Mouse (Mus musculus) embryonic facial prominence, embryonic 13.5 days (tissue): ENCODE results near the gene Lss. TPM values are rescaled to one million over a fixed set of nuclear protein-coding genes. Genes with fewer than 3 reads are reported as not detected.

Experiments used
- ATAC-seq: fragments of 200-750 bp; cut with Nextera tagmentation; 2 replicates; pipeline ENCODE4 v1.8.0; 2017; ENCODE audit warnings: low read depth; ENCODE audit not compliant: insufficient number of reproducible peaks, insufficient read depth, low FRiP score, low TSS enrichment
- H3K27ac ChIP-seq: fragments of 300-500 bp; sonication (generic); 2 replicates; pipeline ENCODE4 v1.5.1; 2015; ENCODE audit warnings: moderate library complexity, mild to moderate bottlenecking, inconsistent platforms
- H3K27me3 ChIP-seq: fragments of 300-500 bp; sonication (generic); 2 replicates; pipeline ENCODE4 v1.6.1; 2015; ENCODE audit warnings: mild to moderate bottlenecking, inconsistent platforms
- H3K36me3 ChIP-seq: fragments of 300-500 bp; sonication (generic); 2 replicates; pipeline ENCODE4 v1.6.1; 2015; ENCODE audit warnings: mild to moderate bottlenecking, inconsistent platforms
- H3K4me1 ChIP-seq: fragments of 300-500 bp; sonication (generic); 2 replicates; pipeline ENCODE4 v1.6.1; 2015; ENCODE audit warnings: inconsistent platforms
- H3K4me2 ChIP-seq: fragments of 300-500 bp; sonication (generic); 2 replicates; pipeline ENCODE4 v1.6.1; 2015; ENCODE audit warnings: moderate library complexity, mild to moderate bottlenecking, inconsistent platforms
- H3K4me3 ChIP-seq: fragments of 300-500 bp; sonication (generic); 2 replicates; pipeline ENCODE4 v1.5.1; 2015; ENCODE audit warnings: mild to moderate bottlenecking, inconsistent platforms
- H3K9ac ChIP-seq: fragments of 300-500 bp; sonication (generic); 2 replicates; pipeline ENCODE4 v1.6.1; 2015; ENCODE audit warnings: mild to moderate bottlenecking, inconsistent platforms
- H3K9me3 ChIP-seq: fragments of 300-500 bp; sonication (generic); 2 replicates; pipeline ENCODE4 v1.6.1; 2016; ENCODE audit warnings: inconsistent platforms
- WGBS: fragments of 180-500 bp; shearing (Covaris S2); methylation state at CpG from one replicate; pipeline ENCODE4 v1.1.7; 2015; ENCODE audit warnings: mixed read lengths; 5-methylcytosine and 5-hydroxymethylcytosine counted together
- polyA plus RNA-seq: library from polyadenylated mRNA; unstranded; fragments of >200 nt; fragmentation: Nextera tagmentation; extraction: Ambion mirVana; gene quantifications from 2 replicates; pipeline ENCODE4 v1.2.1, GENCODE M21; 2015

The Lss gene
- polyA plus RNA-seq, 1 experiment from 2014 or later: 37.3 TPM

- no peak for ATAC-seq
- Histone ChIP-seq H3K27ac (peak overlapping the region; percentile 80), H3K36me3 (peaks cover 33% of the 10 kb centered on the region), H3K4me1 (peaks cover 20% of the 10 kb centered on the region; the same call in 1 of the 2 replicates), H3K9me3 (no peaks in the 10 kb centered on the region), H3K27me3 (no peaks in the 10 kb centered on the region), H3K9ac (peak overlapping the region; percentile 81), H3K4me3 (peak overlapping the region; percentile 71), H3K4me2 (peak overlapping the region; percentile 90)
- 2% methylated on average over 14 of the region's 14 CpGs for WGBS
Observed at GRCm38 (mm10) chr10:76531828-76532227, 440 bp downstream of the Lss start.

- Histone ChIP-seq H3K9ac (no peak overlapping the region), H3K36me3 (peaks cover 68% of the 10 kb centered on the region), H3K27ac (no peak overlapping the region), H3K4me3 (no peak overlapping the region), H3K4me2 (no peak overlapping the region), H3K4me1 (peaks cover 18% of the 10 kb centered on the region; the same call in 1 of the 2 replicates), H3K9me3 (no peaks in the 10 kb centered on the region), H3K27me3 (no peaks in the 10 kb centered on the region)
- WGBS: 95% methylated on average over 7 of the region's 7 CpGs
- no peak for ATAC-seq
Observed at GRCm38 (mm10) chr10:76535526-76535925, 4.1 kb downstream of the Lss start.

- no peak for ATAC-seq
- H3K27ac ChIP-seq: no peak overlapping the region
- WGBS: 79% methylated on average over 9 of the region's 9 CpGs
Observed at GRCm38 (mm10) chr10:76537619-76538018, 6.2 kb downstream of the Lss start.

DNA sequence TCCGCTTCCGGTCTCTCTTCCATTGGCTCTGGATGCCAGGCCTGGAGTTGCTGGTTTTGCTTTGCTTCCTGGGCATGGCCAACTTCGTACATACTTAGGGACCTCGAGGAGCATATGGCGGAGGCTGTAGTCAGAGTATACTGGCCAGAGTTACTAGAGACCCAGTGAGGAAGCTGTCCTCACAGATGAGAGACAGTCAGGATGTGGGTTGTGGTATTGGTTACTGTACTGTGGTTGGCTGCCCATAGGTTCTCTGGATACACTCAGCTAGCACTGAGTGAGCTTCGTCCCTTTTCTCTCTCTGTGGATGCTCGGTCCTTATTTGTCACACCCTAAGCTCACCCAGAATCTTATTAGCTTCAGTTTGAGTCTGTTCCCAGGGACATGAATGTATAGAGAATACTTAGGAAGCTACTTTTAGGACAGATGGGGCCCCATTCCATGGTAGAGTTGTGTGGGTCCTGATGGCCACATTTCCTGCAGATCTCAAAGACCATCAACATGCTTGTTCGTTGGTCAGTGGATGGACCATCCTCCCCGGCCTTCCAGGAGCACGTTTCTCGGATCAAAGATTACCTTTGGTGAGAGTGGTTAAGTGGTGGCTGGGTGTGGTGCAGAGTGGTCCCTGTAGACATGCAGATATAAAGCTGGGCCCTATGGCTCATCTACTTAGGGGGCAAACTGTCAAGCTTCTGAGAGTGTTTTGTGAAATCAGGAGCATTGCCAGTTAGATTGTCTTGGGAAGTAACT, 10.1 kb downstream of the Lss start:
- 93% methylated on average over 11 of the region's 11 CpGs for WGBS

More at GRCm38 (mm10) chr10:76537619-76538018, 6.2 kb downstream of the Lss start:
- H3K9ac ChIP-seq: no peak overlapping the region
- no peaks in the 10 kb centered on the region for H3K9me3 ChIP-seq
- peaks cover 89% of the 10 kb centered on the region for H3K36me3 ChIP-seq
- H3K27me3 ChIP-seq: no peaks in the 10 kb centered on the region
- no peak overlapping the region for H3K4me2 ChIP-seq
- H3K4me3 ChIP-seq: no peak overlapping the region
- H3K4me1 ChIP-seq: 0 out of 2 replicates have a peak, but pooled peaks cover 6% of the 10 kb centered on the region

GRCm38 (mm10) chr10:76542636-76543375, 11.4 kb downstream of the Lss start:
- peaks cover 98% of the 10 kb centered on the region for H3K36me3 ChIP-seq
- no peaks in the 10 kb centered on the region for H3K4me1 ChIP-seq
- no peaks in the 10 kb centered on the region for H3K27me3 ChIP-seq
- 84% methylated on average over 10 of the region's 10 CpGs for WGBS
- H3K9me3 ChIP-seq: no peaks in the 10 kb centered on the region
- no peak for ATAC-seq
- H3K4me3 ChIP-seq: no peak overlapping the region
- H3K4me2 ChIP-seq: no peak overlapping the region
- H3K9ac ChIP-seq: no peak overlapping the region
- H3K27ac ChIP-seq: no peak overlapping the region

More for the DNA sequence above, 10.1 kb downstream of the Lss start:
- H3K27ac ChIP-seq: no peak overlapping the region
- H3K9me3 ChIP-seq: no peaks in the 10 kb centered on the region
- H3K9ac ChIP-seq: no peak overlapping the region
- H3K27me3 ChIP-seq: no peaks in the 10 kb centered on the region
- H3K36me3 ChIP-seq: peaks cover 98% of the 10 kb centered on the region
- no peaks in the 10 kb centered on the region for H3K4me1 ChIP-seq
- ATAC-seq: no peak
- no peak overlapping the region for H3K4me2 ChIP-seq
- H3K4me3 ChIP-seq: no peak overlapping the region

DNA sequence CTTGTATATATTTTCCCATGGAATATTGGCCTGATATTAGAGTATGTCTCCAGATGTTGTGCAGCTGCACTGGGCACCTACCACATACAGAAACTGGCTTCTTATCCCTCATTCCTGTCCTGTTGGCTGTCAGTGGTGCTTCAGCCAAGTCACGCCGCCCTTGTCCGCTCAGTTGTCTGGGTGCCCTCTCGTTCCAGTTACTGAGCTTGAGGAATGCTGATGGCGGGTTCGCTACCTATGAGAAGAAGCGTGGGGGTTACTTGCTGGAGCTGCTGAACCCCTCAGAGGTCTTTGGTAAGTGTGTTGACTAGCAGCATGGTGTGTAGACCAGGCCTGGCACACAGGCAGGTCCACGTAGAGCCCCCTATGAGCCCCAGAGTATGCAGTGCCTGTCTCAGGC, 15.2 kb downstream of the Lss start:
- Histone ChIP-seq H3K4me1 (no peaks in the 10 kb centered on the region), H3K27me3 (no peaks in the 10 kb centered on the region), H3K4me2 (no peak overlapping the region), H3K9me3 (no peaks in the 10 kb centered on the region), H3K4me3 (no peak overlapping the region), H3K36me3 (peaks cover 100% of the 10 kb centered on the region), H3K9ac (no peak overlapping the region), H3K27ac (no peak overlapping the region)
- no peak for ATAC-seq
- WGBS: 91% methylated on average over 8 of the region's 8 CpGs

GRCm38 (mm10) chr10:76548218-76548617, 16.8 kb downstream of the Lss start:
- Histone ChIP-seq H3K36me3 (peaks cover 100% of the 10 kb centered on the region), H3K27me3 (no peaks in the 10 kb centered on the region), H3K4me3 (no peak overlapping the region), H3K9ac (no peak overlapping the region), H3K9me3 (no peaks in the 10 kb centered on the region), H3K4me1 (no peaks in the 10 kb centered on the region), H3K27ac (no peak overlapping the region), H3K4me2 (no peak overlapping the region)
- no peak for ATAC-seq
- WGBS: 94% methylated on average over 8 of the region's 8 CpGs

DNA sequence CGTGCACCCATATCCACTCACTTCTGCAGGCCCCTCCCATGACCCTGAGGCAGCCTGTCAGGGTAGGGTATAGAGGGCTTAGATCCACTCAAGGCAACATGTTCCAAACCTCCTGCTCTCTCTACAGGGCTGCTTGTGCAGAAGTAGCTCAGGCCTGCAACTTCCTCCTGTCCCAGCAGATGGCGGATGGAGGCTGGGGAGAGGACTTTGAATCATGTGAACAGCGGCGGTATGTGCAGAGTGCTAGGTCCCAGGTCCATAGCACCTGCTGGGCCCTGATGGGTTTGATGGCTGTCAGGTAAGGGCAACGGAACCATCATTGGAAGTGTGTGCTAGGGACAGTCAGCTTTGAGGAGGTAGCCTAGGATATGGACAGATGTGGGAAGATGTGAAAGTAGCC, 19.1 kb downstream of the Lss start:
- Histone ChIP-seq H3K27me3 (no peaks in the 10 kb centered on the region), H3K4me3 (no peak overlapping the region), H3K9me3 (no peaks in the 10 kb centered on the region), H3K4me2 (no peak overlapping the region), H3K36me3 (peaks cover 94% of the 10 kb centered on the region), H3K9ac (no peak overlapping the region), H3K27ac (no peak overlapping the region), H3K4me1 (no peaks in the 10 kb centered on the region)
- WGBS: 86% methylated on average over 5 of the region's 5 CpGs
- no peak for ATAC-seq

- H3K4me2 ChIP-seq: no peak overlapping the region
- ATAC-seq: no peak
- H3K9ac ChIP-seq: no peak overlapping the region
- H3K4me3 ChIP-seq: no peak overlapping the region
- H3K9me3 ChIP-seq: no peaks in the 10 kb centered on the region
- WGBS: 76% methylated on average over 3 of the region's 3 CpGs
- peaks cover 83% of the 10 kb centered on the region for H3K36me3 ChIP-seq
- H3K27ac ChIP-seq: no peak overlapping the region
- no peaks in the 10 kb centered on the region for H3K4me1 ChIP-seq
- no peaks in the 10 kb centered on the region for H3K27me3 ChIP-seq
Observed at GRCm38 (mm10) chr10:76551556-76551955, 20.2 kb downstream of the Lss start.

DNA sequence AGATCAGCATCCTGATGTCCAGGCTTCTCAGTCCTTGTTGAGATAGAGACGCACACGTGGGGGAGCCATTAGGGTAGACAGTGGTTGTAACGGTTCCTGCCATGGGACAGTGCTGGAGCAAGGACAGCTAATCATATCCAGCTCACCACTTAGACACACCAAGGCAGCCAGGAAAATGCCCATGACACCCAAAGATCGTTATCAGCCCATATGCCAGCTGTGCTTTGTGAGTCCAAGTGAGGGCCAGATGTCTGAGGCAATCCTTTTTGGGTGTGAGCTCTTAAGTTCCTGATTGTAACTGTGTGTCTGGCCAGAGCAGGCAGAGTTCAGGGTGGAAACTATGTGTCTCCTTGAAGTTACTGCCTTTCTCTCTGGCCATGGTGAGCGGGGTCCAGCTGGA, 22.7 kb downstream of the Lss start:
- ATAC-seq: no peak
- no peak overlapping the region for H3K9ac ChIP-seq
- no peak overlapping the region for H3K4me3 ChIP-seq
- H3K36me3 ChIP-seq: peaks cover 58% of the 10 kb centered on the region
- H3K4me1 ChIP-seq: no peaks in the 10 kb centered on the region
- no peaks in the 10 kb centered on the region for H3K9me3 ChIP-seq
- H3K4me2 ChIP-seq: no peak overlapping the region
- H3K27me3 ChIP-seq: no peaks in the 10 kb centered on the region
- H3K27ac ChIP-seq: no peak overlapping the region
- WGBS: 78% methylated on average over 5 of the region's 5 CpGs

DNA sequence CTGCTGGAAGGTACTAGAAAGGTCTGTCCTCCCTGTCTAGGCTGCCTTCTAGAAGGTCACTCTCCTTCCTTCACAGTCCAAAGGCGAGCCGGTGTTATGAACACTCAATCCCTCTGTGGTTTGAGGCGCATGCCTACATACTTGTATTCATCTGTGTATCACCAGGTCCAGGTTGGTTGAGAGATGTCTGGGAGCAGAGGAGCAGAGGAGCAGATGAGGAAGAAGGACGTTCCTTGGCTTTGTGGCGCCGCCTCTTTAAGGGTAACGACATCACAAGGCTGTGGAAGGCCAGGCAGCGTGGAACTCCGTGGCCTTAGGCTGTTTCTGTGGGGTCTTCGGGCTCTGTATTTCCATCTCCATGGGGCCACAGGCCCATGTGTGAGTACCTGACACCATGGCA, 30.6 kb downstream of the Lss start, which contains the start of gene Spatc1l:
TSS of gene Spatc1l (plus strand) at position 301 of the 400 bp plus-strand sequence.
- no peak for ATAC-seq
- no peaks in the 10 kb centered on the region for H3K27me3 ChIP-seq
- no peaks in the 10 kb centered on the region for H3K36me3 ChIP-seq
- no peak within 1 kb of the TSS for H3K9ac ChIP-seq
- no peaks in the 10 kb centered on the region for H3K4me1 ChIP-seq
- WGBS: 88% methylated on average over 10 of the region's 10 CpGs
- no peak within 1 kb of the TSS for H3K4me2 ChIP-seq
- no peaks in the 10 kb centered on the region for H3K9me3 ChIP-seq
- H3K4me3 ChIP-seq: no peak within 1 kb of the TSS
- no peak within 1 kb of the TSS for H3K27ac ChIP-seq
